Mouse (Mus musculus): ENCODE measurements around the gene Bbx. TPM values are rescaled to one million over a fixed set of nuclear protein-coding genes. Genes with fewer than 3 reads are reported as not detected.

Bbx gene
- polyA plus RNA-seq, 1 experiment from 2014 or later: 27.4 TPM

DNA sequence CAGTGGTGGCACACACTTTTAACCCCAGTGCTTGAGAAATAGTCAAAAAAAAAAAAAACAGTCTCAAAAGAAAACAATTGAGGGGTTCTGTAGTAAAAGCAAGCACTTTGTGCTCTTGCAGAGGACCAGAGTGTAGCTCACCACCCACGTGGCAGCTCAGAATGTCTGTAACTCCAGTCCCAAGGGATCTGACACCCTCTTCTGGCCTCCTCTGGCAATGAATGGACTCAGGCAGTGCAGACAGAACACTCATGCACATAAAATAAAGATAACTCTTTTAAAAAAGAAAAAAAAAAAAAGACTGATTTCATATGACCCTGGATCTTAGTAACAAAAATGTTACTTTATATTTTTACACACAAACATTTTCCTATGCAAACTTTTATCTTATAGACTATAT is 12.1 kb downstream of the Bbx start:
- no peak for ATAC-seq
- H3K4me2 ChIP-seq (ENCODE audit: low read length): no peak overlapping the region

DNA sequence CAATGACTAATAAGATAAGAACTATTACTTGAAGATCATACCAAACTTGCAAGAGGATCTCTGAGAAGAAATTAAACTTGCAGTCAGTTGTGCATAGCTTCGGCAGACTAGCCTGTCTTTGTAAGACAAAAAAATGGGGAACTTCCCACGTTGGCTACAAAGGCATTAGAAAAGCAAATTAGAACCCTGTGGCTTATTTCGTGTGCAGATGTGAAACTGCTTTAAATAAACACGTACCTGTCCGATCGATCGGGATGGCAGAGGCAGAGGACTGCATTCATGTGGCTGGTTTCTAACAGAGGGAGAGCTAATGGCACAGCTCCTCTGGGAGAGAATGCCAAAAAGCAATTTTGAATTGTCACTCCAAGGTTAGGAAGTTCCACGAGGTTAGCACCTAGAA is 16.8 kb downstream of the Bbx start:
- H3K27ac ChIP-seq (ENCODE audit: low read length): no peak overlapping the region
- ATAC-seq: no peak
- no peaks in the 10 kb centered on the region for H3K4me1 ChIP-seq (replicated peaks; ENCODE audit: control insufficient read depth, insufficient read depth, low read length)
- H3K9me3 ChIP-seq (ENCODE audit: control insufficient read depth, low read length): no peaks in the 10 kb centered on the region
- no peak overlapping the region for H3K4me2 ChIP-seq (ENCODE audit: low read length)
- H3K36me3 ChIP-seq (ENCODE audit: control insufficient read depth, insufficient read depth): no peaks in the 10 kb centered on the region
- H3K9ac ChIP-seq (replicated peaks; ENCODE audit: low read depth, low read length): no peak overlapping the region
- H3K27me3 ChIP-seq (replicated peaks; ENCODE audit: control insufficient read depth, insufficient read depth, low read length): no peaks in the 10 kb centered on the region
- no peak overlapping the region for H3K4me3 ChIP-seq (replicated peaks; ENCODE audit: low read length)
- 85% methylated on average over 8 of the region's 8 CpGs for WGBS

More for the DNA sequence above, 12.1 kb downstream of the Bbx start:
- Histone ChIP-seq H3K4me1 (replicated peaks; ENCODE audit: control insufficient read depth, insufficient read depth, low read length) (no peaks in the 10 kb centered on the region), H3K27ac (ENCODE audit: low read length) (no peak overlapping the region), H3K27me3 (replicated peaks; ENCODE audit: control insufficient read depth, insufficient read depth, low read length) (no peaks in the 10 kb centered on the region), H3K36me3 (ENCODE audit: control insufficient read depth, insufficient read depth) (no peaks in the 10 kb centered on the region), H3K9ac (replicated peaks; ENCODE audit: low read depth, low read length) (no peak overlapping the region), H3K4me3 (replicated peaks; ENCODE audit: low read length) (no peak overlapping the region), H3K9me3 (ENCODE audit: control insufficient read depth, low read length) (no peaks in the 10 kb centered on the region)
- 20% methylated on average over 1 of the region's 1 CpGs for WGBS

DNA sequence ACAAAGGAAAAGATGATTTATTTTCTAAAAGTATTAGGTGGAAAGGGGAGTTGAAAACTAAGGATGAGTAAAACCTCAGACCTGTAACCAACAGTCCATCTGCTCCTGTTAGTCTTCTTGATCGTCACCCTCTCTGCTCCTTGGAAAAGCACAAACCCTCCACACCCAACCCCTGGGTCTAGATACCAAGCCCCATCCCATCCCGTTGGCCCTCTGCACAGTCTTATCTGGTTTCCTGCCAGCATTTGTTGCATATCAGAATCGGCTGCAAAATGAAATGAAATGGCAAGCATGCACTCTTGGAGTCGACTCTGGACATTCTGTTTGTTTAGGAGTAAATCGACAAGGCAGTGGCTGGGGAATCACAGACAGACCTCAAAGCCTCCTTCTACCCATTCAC is 29.3 kb downstream of the Bbx start:
- Histone ChIP-seq H3K36me3 (ENCODE audit: control insufficient read depth, insufficient read depth) (no peaks in the 10 kb centered on the region), H3K4me1 (replicated peaks; ENCODE audit: control insufficient read depth, insufficient read depth, low read length) (no peaks in the 10 kb centered on the region), H3K4me2 (ENCODE audit: low read length) (no peak overlapping the region), H3K4me3 (replicated peaks; ENCODE audit: low read length) (no peak overlapping the region), H3K27me3 (replicated peaks; ENCODE audit: control insufficient read depth, insufficient read depth, low read length) (no peaks in the 10 kb centered on the region), H3K27ac (ENCODE audit: low read length) (no peak overlapping the region), H3K9ac (replicated peaks; ENCODE audit: low read depth, low read length) (no peak overlapping the region), H3K9me3 (ENCODE audit: control insufficient read depth, low read length) (no peaks in the 10 kb centered on the region)
- 88% methylated on average over 5 of the region's 5 CpGs for WGBS
- no peak for ATAC-seq

DNA sequence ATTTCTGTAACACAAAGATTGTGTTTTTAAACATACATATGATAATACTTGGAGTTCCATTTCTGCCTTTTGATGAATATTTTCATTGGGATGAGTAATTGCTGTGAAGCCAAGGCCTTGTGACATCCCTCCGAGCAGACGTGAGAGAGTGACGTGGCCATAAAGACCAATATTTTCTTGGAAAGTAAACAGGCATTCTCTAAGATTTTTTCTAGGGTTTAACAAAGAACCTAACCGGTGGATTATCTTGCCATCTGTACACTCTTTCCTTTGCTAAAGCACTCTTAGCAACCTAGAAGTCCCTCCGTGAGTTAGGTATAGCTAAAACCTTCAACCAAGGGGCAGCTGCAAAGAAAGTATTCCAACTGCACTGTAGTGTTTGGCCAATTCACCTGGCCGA is 32.4 kb downstream of the Bbx start:
- Histone ChIP-seq H3K9me3 (ENCODE audit: control insufficient read depth, low read length) (no peaks in the 10 kb centered on the region), H3K4me3 (replicated peaks; ENCODE audit: low read length) (no peak overlapping the region), H3K9ac (replicated peaks; ENCODE audit: low read depth, low read length) (no peak overlapping the region), H3K27ac (ENCODE audit: low read length) (no peak overlapping the region), H3K4me2 (ENCODE audit: low read length) (no peak overlapping the region), H3K4me1 (replicated peaks; ENCODE audit: control insufficient read depth, insufficient read depth, low read length) (no peaks in the 10 kb centered on the region), H3K36me3 (ENCODE audit: control insufficient read depth, insufficient read depth) (no peaks in the 10 kb centered on the region), H3K27me3 (replicated peaks; ENCODE audit: control insufficient read depth, insufficient read depth, low read length) (no peaks in the 10 kb centered on the region)
- 94% methylated on average over 6 of the region's 6 CpGs for WGBS
- no peak for ATAC-seq

DNA sequence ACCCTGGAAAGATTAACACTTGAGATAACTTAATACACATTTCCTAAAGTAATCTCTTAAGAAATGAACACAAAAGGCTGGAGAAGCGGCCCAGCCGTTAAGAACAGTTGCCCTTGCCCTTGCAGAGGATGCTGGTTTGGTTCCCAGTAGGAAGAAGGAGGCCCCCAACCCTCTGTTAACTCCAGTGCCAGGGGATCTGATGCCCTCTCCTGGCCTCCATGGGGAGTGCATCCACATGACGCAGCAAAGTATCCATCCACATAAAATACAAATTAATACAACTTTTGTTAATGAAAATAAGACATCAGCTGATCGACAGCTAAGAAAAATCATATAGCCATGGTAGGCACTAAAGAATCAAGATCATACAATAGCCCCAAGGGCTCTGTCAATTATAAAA is 33.6 kb downstream of the Bbx start:
- ATAC-seq: no peak
- Histone ChIP-seq H3K36me3 (ENCODE audit: control insufficient read depth, insufficient read depth) (no peaks in the 10 kb centered on the region), H3K27me3 (replicated peaks; ENCODE audit: control insufficient read depth, insufficient read depth, low read length) (no peaks in the 10 kb centered on the region), H3K27ac (ENCODE audit: low read length) (no peak overlapping the region), H3K4me1 (replicated peaks; ENCODE audit: control insufficient read depth, insufficient read depth, low read length) (no peaks in the 10 kb centered on the region), H3K4me3 (replicated peaks; ENCODE audit: low read length) (no peak overlapping the region), H3K9ac (replicated peaks; ENCODE audit: low read depth, low read length) (no peak overlapping the region), H3K9me3 (ENCODE audit: control insufficient read depth, low read length) (no peaks in the 10 kb centered on the region), H3K4me2 (ENCODE audit: low read length) (no peak overlapping the region)
- 73% methylated on average over 4 of the region's 4 CpGs for WGBS

DNA sequence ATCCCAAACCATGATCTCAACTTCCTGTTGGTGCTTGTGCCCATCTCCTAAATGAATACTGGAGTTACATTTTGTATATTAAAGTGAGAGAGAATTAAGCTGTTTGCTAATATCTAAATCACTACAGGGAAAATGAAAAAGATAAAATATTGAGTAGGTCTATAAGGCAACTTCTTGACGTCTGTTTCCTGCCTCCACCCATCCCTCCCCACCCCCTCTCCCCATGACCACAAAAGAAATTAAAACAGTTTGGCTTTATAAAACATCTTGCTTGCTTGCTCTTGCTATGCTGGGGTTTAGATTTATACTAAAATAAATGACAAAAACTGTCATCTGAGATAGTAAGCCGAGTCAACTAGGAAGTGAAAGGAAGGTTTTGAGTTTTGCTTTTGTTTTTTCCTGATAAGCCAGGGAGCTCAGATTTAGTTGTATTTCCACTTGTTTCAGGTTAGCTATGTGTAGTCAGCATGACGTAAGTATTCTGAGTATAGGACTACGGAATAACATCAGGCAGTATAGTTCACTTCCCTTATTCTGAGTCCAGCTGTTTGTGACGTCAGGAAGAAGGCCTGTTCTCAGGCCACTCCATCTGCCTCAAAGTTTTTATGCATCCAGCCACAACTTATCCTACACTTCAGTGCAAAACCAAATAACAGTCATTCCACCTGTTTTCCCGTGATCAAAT is 36.1 kb downstream of the Bbx start:
- ATAC-seq: no peak

DNA sequence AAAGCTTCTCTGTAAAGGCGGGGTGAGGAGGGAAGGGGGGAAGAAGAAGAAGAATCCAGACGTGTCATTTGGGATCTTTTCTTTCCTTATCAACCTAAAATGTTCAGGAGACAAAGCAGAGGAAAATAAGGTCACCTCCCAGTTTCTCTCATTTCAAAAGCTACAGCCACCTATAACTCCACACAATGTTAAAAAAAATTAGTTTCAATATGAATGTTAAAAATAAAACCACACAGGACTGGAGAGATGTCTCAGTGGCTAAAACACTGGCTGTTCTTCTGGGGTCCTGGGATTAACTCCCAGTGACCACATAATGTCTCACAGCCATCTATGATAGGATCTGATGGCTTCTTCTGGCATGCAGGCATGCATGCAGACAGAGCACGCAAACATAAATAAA is 43.7 kb downstream of the Bbx start:
- no peak for ATAC-seq
- H3K4me3 ChIP-seq (replicated peaks; ENCODE audit: low read length): no peak overlapping the region
- no peak overlapping the region for H3K27ac ChIP-seq (ENCODE audit: low read length)
- WGBS: 79% methylated on average over 3 of the region's 3 CpGs
- H3K36me3 ChIP-seq (ENCODE audit: control insufficient read depth, insufficient read depth): no peaks in the 10 kb centered on the region
- no peak overlapping the region for H3K9ac ChIP-seq (replicated peaks; ENCODE audit: low read depth, low read length)
- H3K4me1 ChIP-seq (replicated peaks; ENCODE audit: control insufficient read depth, insufficient read depth, low read length): no peaks in the 10 kb centered on the region
- H3K27me3 ChIP-seq (replicated peaks; ENCODE audit: control insufficient read depth, insufficient read depth, low read length): no peaks in the 10 kb centered on the region
- no peaks in the 10 kb centered on the region for H3K9me3 ChIP-seq (ENCODE audit: control insufficient read depth, low read length)
- H3K4me2 ChIP-seq (ENCODE audit: low read length): no peak overlapping the region

More for the DNA sequence above, 36.1 kb downstream of the Bbx start:
- no peaks in the 10 kb centered on the region for H3K36me3 ChIP-seq (ENCODE audit: control insufficient read depth, insufficient read depth)
- H3K4me1 ChIP-seq (replicated peaks; ENCODE audit: control insufficient read depth, insufficient read depth, low read length): no peaks in the 10 kb centered on the region
- no peak overlapping the region for H3K4me3 ChIP-seq (replicated peaks; ENCODE audit: low read length)
- H3K9me3 ChIP-seq (ENCODE audit: control insufficient read depth, low read length): no peaks in the 10 kb centered on the region
- no peak overlapping the region for H3K27ac ChIP-seq (ENCODE audit: low read length)
- 88% methylated on average over 6 of the region's 6 CpGs for WGBS
- no peaks in the 10 kb centered on the region for H3K27me3 ChIP-seq (replicated peaks; ENCODE audit: control insufficient read depth, insufficient read depth, low read length)
- H3K4me2 ChIP-seq (ENCODE audit: low read length): no peak overlapping the region
- no peak overlapping the region for H3K9ac ChIP-seq (replicated peaks; ENCODE audit: low read depth, low read length)

DNA sequence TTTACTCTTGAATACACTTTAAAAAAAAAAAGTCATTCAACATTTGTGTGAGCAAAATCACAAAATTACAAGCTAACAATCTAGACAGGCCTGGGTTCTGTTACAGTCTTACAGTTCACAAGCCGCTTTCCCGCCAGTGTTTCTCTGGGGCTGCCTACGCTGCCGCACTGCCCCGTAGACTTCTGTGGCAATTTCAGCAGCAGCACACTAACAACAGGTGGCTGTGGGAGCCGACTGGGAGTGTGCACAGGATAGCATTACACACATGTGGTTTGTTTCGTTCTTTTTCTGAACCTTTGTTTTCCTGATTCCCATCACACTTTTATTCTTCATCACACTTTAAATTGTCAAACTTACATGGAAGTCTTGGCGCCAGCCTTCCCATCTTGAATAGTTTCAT is 48.6 kb downstream of the Bbx start:
- H3K36me3 ChIP-seq (ENCODE audit: control insufficient read depth, insufficient read depth): no peaks in the 10 kb centered on the region
- H3K27ac ChIP-seq (ENCODE audit: low read length): no peak overlapping the region
- H3K9me3 ChIP-seq (ENCODE audit: control insufficient read depth, low read length): no peaks in the 10 kb centered on the region
- H3K4me3 ChIP-seq (replicated peaks; ENCODE audit: low read length): no peak overlapping the region
- no peak overlapping the region for H3K4me2 ChIP-seq (ENCODE audit: low read length)
- WGBS: 88% methylated on average over 8 of the region's 8 CpGs
- no peak for ATAC-seq
- H3K9ac ChIP-seq (replicated peaks; ENCODE audit: low read depth, low read length): no peak overlapping the region
- peaks cover 11% of the 10 kb centered on the region for H3K4me1 ChIP-seq (replicated peaks; ENCODE audit: control insufficient read depth, insufficient read depth, low read length)
- H3K27me3 ChIP-seq (replicated peaks; ENCODE audit: control insufficient read depth, insufficient read depth, low read length): no peaks in the 10 kb centered on the region

DNA sequence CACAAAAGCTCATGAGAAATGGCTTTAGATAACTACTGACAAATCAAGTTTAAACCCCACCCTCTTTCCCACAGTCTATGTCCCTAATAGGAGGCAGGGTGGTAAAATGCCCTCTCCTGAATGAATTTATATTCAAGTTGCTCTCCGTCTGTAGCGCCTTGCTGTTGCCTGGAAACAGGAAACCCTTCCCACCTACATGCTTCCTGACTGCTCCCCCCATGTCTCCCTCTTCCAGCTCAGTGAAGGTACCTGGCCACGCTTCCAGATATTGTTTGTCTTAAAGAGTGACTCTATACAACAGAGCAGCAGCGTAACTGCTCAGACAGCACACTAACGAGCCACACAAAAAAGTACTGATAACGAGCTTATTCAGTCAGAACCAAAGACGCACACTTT is 50.8 kb downstream of the Bbx start:
- peaks cover 11% of the 10 kb centered on the region for H3K4me1 ChIP-seq (replicated peaks; ENCODE audit: control insufficient read depth, insufficient read depth, low read length)
- no peaks in the 10 kb centered on the region for H3K27me3 ChIP-seq (replicated peaks; ENCODE audit: control insufficient read depth, insufficient read depth, low read length)
- H3K4me3 ChIP-seq (replicated peaks; ENCODE audit: low read length): peak overlapping the region; percentile 25
- peak; percentile 77 for ATAC-seq
- peak overlapping the region; percentile 30; the same call in 1 of the 2 replicates for H3K9ac ChIP-seq (replicated peaks; ENCODE audit: low read depth, low read length)
- no peaks in the 10 kb centered on the region for H3K9me3 ChIP-seq (ENCODE audit: control insufficient read depth, low read length)
- H3K4me2 ChIP-seq (ENCODE audit: low read length): peak overlapping the region; percentile 50
- WGBS: 4% methylated on average over 7 of the region's 7 CpGs
- H3K27ac ChIP-seq (ENCODE audit: low read length): no peak overlapping the region
- no peaks in the 10 kb centered on the region for H3K36me3 ChIP-seq (ENCODE audit: control insufficient read depth, insufficient read depth)
